Mouse (Mus musculus) kidney, adult 8-10 months (tissue): ENCODE measurements around the gene P3h2.
A peak's percentile ranks its signal among the peaks of the same experiment; 100 is the strongest.

Experiments
- DNase-seq, 2 experiments: peaks; one replicate each; pipeline ENCODE4 v3.0.0; 2022

The P3h2 gene

DNA sequence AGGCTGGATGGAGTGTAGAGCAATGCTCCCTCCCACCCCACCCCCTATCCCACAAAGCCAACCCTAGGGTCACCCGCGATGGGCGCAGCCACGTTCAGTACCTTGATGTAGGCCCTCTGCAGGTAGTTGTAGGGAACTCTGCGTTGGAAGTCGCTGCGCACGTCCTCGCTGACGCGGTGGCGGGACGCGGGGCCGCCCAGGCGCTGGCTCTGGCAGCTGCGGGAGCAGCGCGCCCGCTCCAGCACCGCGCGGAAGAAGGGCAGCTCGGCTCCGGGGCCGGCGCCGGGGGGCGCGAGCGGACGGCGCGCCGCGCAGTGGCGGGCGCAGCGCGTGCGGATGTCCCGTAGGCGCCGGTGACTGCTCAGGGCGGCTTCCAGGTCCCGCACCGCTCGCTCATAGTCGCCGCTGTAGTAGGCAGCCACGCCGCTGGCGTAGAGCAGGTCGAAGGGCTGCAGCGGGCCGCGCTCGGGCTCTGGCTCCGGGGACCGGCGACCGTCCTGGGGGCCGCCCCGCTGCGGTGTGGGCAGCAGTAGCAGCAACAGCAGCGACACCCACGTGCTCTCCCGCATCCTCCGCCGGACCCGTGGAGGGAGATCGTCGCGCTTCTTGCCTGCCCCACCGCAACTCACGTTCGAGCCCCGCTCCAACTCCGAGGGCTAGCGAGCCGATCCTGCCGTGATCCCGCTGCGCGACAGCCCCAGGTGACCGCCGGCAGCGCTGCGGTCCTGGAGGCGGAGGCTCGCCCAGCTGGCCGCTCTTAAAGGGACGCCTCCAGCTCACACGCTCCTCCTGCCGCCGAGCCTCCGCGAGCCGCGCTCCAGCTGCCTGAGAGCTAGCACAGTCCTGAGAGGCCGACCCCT lies at the start of gene P3h2:
Gene P3h2 (minus strand): TSS at position 670 of the 860 bp plus-strand sequence.
- DNase-seq = peak; percentile 72 to 73

DNA sequence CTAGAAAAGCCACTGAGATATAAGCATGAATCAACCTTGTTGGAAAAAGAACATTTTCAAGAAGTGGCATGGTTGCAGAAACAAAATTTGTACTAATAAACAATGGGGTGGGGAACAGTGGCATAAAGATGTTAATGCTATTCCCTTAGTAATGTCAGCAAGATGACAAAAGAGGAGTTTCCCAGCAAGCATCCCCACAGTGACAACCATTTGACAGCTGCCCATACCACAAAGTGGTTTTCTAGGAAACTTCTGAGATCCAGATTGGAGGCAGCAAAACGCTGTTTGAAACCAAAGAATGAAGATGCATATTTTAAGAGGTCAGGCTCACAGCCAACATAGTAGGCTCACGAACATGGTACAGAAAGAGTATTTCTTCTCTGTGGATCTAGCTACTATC lies 46.7 kb upstream of the P3h2 start:
- no peak for DNase-seq

DNA sequence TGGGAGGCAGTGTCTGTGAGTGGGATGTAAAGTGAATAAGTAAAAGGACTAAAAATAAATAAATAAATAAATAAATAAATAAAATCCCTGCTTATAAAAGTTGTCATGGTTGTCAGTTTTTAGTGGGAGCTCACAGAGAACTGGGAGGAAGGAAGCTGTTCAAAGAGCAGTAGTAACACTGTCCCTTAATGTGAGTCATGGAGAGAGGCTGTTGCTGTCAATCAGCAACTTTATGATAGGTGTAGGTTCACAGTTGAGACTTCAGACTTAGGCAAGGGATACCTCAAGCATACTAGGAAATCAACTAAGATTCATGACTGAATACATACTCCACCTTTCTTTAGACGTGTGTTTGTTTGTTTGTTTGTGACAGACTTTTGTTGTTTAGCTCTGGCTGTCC lies 45.4 kb upstream of the P3h2 start:
- DNase-seq = no peak

DNA sequence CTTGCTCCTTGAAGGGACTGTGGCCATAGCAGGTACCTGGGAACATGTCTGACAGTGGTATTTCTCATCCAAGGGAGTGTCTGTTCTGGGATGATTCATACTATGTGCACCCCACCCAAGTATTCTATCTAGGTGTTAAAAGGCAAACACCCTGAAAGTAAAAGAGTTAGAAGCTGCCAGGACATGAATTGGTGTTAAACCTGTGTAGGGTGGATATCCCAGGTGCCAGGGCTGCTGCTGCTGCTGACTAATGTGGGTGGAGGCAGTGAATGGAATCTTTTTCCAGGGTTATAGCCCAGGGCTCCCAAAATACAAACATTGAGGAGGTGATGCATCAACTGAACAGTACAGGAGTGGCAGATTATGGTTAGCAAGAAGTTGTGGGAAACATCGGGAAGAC lies 41.3 kb upstream of the P3h2 start:
- DNase-seq = no peak

DNA sequence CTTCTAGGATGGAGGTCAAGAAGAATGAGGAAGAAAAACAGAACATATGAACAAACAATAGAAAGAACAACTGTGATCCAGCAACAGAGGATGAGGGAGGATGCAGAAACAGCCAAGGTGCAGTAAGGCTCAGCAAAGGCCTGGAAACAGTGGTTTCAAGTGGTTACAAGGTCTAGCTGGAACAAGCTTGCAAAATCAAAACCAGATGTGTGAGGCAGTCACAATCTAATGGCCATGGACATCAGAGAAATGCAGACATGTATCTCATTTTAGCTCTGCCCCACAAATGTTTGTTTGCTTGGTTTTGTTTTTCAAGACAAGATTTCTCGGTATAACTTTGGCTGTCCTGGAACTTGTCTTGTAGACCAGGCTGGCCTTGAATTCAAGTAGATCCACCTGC lies 25.5 kb upstream of the P3h2 start:
- no peak for DNase-seq

DNA sequence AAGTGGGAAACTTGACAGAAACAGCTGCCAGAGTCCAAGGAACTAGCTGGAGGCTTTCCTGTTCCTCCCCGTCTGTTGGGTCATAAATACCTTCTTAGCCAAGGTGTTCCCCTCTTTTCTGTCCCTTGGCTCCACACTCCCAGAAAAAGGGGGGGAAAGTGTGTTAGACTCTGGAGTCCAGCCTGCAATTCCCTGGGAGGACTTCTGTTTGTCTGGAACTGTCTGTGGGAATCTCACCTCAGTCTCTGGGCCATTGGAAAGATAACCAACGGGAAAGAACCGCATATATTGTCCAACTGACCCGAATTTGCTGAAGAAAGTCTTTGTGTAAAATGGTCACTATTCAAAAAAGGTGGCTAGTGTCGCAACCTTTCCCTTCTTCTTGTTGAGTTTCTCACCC lies 1.0 kb upstream of the P3h2 start:
- peak in 1 of 2 experiments; percentile 46 for DNase-seq

DNA sequence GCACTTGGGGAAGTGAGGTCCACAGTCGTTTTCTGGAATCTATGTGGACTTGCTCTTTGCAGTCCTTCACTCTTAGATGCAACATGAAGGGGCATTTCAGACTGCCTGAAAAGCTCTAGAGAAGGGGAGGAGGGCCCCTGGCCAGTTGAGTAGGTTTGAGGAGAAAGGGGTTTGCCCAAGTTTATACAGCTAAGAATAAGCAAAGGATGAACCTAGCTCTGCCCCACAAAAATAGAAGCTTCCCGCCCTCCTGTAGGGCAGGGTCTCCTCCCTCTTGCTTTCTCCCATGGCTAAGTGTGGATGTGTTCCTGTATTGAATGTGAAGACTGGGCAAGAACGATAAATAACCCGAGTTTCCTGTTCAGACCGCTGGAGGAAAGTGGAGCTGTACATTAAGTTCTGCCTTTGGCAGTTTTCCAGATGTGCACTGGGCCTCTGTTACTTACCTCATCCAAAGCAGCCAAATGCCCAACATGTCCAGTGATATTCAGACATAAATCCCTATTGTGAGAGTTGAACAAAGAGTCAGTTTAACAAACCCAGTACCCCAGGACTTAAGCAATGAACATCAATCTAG lies 545 bp upstream of the P3h2 start:
- DNase-seq = peak in 1 of 2 experiments; percentile 44

DNA sequence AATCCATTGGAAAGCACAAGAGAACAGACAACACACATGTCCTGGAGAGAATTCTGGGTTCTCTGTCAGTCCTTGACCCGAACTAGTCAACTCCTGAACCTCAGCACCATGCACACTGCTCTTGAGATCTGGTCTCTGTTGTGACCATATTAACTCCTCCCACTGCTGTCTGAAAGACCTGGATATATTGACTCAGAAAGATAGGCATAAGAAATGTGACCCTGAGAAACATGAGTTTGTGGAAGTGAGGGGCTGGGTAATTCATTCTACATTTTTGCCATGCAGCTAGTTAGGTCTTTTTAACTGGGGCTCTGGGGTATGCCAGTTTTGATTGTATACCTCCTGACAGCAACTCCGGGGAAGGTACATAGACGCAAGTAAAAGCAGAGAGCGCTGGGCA lies 1.3 kb downstream of the P3h2 start:
- DNase-seq = peak in 1 of 2 experiments; percentile 56

DNA sequence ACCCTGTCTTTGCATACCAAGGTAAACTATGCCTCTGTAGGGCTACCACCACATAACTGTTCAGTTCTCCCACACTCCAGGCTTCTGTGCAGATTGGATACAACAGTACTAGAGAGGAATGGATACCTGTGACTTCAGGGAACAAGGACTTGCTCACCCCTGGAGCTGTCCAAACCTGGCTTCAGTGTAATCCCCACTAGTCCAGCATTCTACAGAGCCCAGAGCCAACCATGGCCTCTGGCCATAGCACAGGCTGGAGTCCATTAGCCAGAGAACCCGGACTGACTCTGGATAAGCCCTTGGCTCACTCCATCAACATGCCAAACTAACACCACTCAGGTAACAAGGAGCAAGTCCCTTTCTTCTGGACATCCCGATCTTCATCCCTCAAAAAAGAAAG lies 2.7 kb downstream of the P3h2 start:
- no peak for DNase-seq

DNA sequence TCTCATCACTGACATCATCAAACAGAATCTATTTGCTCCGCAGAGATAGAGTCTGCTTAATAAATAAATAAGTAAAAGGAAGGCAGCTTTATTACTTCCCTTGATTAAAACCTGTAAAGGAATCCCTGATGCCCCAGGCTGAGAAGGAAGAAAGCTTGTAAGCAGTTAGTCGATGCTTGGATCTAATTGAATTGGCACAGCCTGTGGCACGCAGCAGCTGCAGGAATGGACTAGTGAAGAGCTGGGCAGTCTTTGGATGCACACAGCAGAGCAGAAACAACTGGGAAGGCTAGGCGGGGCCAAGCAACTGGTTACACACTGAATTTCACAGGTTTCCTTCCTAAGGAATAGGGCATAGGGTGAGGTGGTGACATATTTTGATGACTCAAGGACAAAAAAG lies 5.4 kb downstream of the P3h2 start:
- no peak for DNase-seq

DNA sequence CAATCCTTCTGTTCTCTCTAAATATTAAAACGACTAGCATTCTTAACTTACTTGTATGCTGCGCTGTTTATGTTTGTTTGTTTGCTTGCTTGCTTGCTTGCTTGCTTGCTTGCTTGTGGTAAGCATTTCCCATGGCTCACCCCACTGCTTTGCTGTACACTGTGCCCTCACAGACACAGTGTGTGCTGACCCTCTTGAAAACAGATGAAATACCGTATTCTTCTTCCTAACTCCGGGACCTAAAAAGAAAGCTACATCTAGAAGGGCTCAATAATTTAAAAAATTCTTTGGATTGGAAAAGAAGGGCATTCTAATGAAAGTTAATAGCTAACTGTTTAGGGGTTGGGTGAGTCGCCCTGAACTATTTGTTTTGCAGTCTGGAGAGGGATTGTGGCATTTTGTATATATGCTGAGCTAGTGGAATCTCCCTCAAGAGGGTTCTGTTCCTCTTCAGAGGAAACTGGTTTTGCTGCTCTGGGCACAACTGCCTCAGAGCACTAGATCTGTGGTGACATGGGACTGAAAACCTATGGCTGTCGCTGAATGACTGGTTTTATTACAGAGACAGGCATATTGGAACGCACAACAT lies 9.8 kb downstream of the P3h2 start:
- DNase-seq = peak; percentile 42 to 61

DNA sequence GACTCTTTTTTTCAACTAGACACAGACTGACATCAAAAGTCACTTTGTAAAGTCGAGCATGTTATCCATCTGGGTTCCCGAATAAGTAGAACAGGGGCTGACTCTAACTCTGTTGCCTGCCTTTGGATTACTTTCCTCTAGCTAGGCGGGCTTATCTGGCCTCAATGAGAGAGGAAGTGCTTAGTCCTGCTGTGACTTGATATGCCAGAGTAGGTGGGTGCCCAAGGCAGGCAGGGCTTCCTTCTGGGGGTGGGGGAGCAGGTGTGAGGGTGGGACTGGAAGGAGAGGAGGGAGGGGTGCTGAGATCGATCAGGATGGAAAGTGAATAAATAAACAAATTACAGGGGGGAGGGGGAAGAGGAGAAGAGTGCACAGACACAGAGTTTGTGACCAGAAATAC lies 11.7 kb downstream of the P3h2 start:
- no peak for DNase-seq

DNA sequence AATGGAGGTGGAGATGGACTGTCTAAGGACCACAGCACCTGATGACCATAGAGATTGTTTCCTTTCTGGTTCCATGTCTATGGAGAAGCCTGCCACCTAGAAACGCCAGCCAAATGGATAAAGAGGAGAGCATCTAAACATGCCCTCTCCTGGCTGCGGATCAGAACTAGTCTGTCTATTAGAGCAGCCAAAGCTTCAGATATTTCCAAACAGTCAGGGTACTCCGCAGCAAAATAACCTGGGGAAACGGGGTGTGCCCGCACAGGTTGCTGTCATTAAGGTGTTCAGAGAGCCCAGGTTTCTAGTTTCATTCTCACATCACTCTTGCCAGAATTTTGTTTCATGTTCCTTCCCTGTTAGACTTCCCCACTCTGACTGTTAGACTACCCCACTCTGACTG lies 16.6 kb downstream of the P3h2 start:
- DNase-seq = no peak

DNA sequence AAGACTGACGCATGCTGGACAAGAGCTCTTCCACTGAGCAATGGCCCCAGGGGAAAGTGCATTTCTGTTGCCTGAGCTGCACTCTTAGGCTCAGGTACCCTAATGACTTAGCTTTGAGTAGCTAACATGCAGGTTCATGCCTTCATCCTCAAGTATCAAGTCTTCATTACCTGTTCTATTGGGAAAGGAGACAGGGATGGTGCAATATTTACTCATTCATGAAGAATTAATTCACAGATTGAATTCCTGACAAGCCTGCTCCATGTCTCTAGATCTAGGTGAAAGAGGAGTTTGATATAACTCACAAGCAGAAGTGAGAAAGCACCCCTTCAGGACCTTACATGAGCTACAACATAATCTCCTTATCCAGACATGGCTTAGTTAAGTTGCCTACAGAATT lies 17.3 kb downstream of the P3h2 start:
- no peak for DNase-seq

DNA sequence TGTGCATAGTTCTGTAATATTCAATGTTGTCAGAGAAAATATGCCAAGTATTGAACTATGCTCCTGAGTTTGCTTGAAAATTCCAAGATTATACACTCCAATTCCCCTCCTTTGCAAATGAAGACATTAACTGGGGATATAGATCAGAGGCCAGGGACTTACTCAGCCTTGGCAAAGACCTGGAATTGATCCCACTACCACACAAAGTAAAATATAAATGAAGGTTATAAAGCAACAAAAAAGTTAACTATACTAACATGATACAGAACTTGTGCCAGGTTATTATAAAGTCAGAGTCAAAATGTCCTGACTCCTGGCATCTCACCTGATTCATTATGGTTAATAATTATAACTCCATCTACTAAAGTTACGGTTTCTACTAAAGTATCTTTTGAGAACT lies 18.6 kb downstream of the P3h2 start:
- DNase-seq = peak in 1 of 2 experiments; percentile 57

DNA sequence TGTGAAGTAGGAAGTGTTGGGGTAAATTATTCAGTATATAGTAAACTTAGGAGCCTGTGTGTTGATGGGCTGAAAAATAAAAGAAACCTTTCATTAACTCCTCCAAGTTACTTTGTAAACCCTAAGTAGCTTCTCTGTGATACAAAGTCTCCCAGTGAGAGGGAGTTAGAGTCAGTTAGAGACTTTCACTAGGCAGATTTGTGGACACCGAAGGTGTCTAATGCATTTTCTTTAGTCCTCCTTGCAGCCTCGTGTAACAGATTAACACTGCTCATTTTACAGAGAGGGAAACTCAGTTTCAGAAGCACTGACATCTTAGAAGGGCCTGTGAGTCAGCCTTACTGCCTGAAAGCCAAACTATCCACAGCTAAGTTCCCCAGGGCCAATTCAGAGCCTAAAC lies 20.4 kb downstream of the P3h2 start:
- DNase-seq = peak in 1 of 2 experiments; percentile 51

DNA sequence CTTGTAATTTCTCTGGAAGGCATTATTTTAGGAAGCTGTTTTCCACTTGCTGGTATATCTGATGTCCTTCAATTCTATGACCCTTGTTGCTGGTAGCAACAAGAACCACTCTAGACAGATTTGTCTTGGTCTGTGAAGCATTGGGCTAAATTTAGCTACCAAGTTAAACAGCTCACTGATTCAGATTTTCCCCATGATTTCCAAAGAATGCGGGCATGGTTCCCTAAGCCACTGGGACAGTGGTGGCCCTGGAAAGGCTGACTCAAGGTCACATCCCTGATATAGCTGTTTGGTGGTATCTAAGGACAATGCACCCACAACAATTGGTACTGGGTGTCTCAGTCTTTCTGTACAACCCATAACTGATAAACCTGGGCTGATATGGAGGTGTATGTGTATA lies 22.8 kb downstream of the P3h2 start:
- DNase-seq = peak; percentile 85 to 94

DNA sequence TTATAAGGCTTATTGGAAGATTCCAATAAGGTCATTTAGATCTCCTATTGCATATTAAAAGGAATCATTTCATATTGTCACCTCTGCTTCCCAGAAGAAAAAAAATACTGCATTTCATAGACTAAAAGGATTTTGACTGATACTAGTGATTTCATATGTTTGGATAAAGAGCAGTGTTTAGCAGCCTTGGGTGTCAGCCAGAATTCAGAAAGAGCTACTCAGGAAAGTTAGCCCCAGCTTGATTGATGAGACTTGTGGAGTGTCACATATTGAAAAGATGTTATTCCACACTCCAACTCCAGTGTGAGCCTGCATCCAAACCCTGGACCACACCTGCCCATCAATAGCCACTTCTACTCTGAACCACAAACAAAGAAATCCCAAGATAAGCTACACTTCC lies 23.2 kb downstream of the P3h2 start:
- DNase-seq = no peak

DNA sequence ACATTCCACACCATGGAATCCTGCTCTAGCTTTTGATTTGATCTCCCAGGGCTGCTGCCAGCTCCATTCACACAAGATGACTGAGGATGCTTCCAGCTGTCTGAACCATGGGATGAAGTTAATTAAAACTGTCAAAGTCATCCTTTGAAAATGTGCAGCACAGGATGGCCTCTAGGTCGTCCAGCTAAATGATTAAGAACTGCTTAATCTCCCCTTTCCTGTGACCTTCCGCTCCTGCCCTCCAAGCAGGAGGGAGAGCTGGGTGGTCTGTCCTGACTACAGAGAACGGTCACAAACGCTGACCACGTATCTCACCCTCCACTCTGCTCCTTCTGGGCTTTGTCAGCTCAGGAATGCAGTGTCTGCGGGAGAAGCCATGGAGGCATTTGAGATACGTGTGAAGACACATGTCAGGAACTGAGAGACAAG lies 26.6 kb downstream of the P3h2 start:
- no peak for DNase-seq

DNA sequence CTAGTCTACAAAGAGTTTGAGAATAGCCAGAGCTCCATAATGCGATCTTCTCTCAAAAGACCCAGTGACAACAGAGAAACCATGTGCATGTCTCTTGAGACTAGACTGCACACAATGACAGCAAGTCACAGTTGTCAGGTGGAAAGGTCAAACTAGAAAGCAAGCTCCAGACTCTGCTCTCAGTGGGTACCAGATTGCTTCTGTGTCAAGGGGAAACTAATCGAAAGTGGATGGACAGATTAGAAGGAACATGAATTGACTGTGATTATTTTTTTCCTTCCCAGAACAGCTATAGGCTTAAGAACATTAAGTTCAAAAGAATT lies 27.5 kb downstream of the P3h2 start:
- no peak for DNase-seq

DNA sequence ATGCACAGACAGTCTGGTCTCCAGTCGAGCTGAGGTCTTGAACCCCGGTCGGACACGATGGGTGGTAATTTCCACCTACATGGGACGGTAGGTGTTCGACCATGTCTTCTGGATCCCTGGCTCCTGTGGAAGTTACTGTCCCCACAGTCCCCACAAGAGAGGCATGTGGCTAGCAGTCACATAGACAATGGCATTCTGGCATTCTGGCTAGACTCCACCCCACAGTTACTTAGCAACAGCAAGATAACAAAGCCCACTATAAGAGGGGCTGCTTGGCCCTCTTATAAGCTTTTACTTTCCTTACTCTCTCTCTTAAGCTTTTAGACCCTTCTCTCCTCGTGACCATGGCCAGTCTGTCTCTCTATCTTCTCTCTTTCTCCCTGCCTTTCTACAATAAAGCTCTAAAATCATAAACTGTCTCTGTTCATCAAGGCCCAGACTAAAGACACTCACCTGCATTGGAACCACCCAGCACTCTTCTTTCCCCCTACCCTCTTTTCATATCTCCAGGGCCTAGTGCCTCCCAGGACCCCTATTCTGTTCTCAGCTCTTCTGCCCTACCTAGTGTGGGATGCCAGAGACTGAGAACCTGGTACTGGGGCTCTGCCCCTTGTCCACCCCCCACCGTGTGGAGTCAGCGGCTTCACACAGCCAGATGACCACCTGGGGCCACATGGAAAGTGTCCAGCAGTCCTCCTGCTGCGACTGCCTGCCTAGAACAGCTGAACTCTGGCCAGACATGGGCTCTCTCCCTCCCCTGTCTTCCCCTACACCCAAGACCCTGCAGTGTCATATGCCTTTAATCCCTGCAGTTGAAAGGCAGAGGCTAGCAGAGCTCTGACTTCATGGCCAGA lies 28.1 kb downstream of the P3h2 start:
- DNase-seq = peak; percentile 84 to 87

DNA sequence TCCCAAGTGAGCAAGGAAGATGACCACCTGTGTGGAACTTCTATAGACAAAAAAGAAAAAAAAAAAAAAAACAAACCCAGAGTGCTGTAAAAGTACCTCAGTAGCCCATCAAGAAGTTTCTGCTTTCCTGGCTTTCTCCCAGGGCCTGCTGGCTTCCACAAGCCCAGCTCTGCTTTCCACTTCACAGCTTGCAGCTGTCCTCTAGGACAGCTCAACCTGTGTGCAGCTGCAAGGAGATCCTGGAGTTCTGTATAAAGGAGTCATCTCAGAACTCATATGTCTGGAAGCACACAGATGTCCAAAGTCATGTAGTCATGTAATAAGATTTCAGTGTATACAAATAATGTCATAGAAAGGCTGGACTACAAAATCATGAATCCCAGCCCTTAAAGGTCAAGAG lies 30.5 kb downstream of the P3h2 start:
- no peak for DNase-seq

DNA sequence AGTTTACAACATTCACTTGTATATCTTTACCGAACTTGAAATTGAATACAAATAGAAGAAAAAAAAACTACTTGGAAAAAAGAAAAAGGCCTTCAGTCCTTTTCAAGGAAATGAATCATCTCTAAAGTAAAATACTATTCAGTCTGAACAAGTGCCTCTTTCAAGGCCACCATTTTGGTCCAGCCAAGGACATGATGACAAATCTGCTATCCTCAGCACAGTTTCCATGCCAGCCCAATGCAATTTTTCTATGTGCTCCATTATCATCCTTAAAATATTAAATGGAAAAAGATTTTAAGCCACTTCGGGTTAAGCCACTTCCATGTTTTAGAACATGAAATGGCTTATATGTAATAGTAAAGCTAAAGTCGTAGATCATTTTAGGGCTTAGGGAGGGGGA lies 35.2 kb downstream of the P3h2 start:
- DNase-seq = no peak
